Mouse (Mus musculus) cerebellum, adult 2 months (tissue): Measurements from ENCODE around the gene Cnot11.

Experiments used
- CTCF ChIP-seq: fragments of 200-500 bp; IDR thresholded peaks from 2 replicates; pipeline ENCODE4 v1.5.1; 2011; ENCODE audit warnings: low read depth, mild to moderate bottlenecking, control low read depth, low read length, moderate library complexity, borderline replicate concordance; ENCODE audit not compliant: insufficient read depth
- POLR2A ChIP-seq: fragments of 200-500 bp; IDR thresholded peaks from 2 replicates; pipeline ENCODE4 v1.6.1; 2011; ENCODE audit warnings: low read length, control low read depth, borderline replicate concordance; ENCODE audit not compliant: insufficient read depth

GRCm38 (mm10) chr1:39581215-39581614 is 46.4 kb downstream of the Cnot11 start:
- no peak for TF ChIP-seq POLR2A
- no peak for TF ChIP-seq CTCF
